Mouse (Mus musculus) liver, postnatal 0 days (tissue): Measurements from ENCODE around the gene Fam83g. TPM values are rescaled to one million over a fixed set of nuclear protein-coding genes. Genes with fewer than 3 reads are reported as not detected.
"Not testable (repeated sequence)": the region's sequence is repeated elsewhere in the genome, so short reads cannot be mapped to it uniquely, and the experiment has no call there.

ENCODE experiments used
- ATAC-seq: fragments of 200-750 bp; cut with Nextera tagmentation; 2 replicates; pipeline ENCODE4 v1.8.0; 2017; ENCODE audit warnings: mild to moderate bottlenecking, moderate library complexity
- DNase-seq: peaks from one replicate; pipeline ENCODE4 v3.0.0-alpha.2; 2016
- H3K27ac ChIP-seq: fragments of 300-500 bp; sonication (generic); 2 replicates; pipeline ENCODE4 v1.5.1; 2014; ENCODE audit warnings: antibody characterized with exemption, moderate library complexity, mild to moderate bottlenecking, low read depth
- H3K27me3 ChIP-seq: fragments of 300-500 bp; sonication (generic); 2 replicates; pipeline ENCODE4 v1.6.1; 2014; ENCODE audit warnings: low read length, control low read depth, mixed read lengths; ENCODE audit not compliant: insufficient read depth
- H3K36me3 ChIP-seq: fragments of 300-500 bp; sonication (generic); replicated peaks from 2 replicates; pipeline ENCODE4 v1.6.1; 2014; ENCODE audit warnings: mild to moderate bottlenecking, control low read depth, low read length, moderate library complexity, mixed read lengths; ENCODE audit not compliant: insufficient read depth
- H3K4me1 ChIP-seq: fragments of 300-500 bp; sonication (generic); 2 replicates; pipeline ENCODE4 v1.6.1; 2014; ENCODE audit warnings: antibody characterized with exemption, mild to moderate bottlenecking, control low read depth; ENCODE audit not compliant: insufficient read depth
- H3K4me2 ChIP-seq: fragments of 300-500 bp; sonication (generic); 2 replicates; pipeline ENCODE4 v1.6.1; 2014; ENCODE audit warnings: low read depth, mild to moderate bottlenecking, low read length, moderate library complexity, mixed read lengths
- H3K4me3 ChIP-seq: fragments of 300-500 bp; sonication (generic); 2 replicates; pipeline ENCODE4 v1.5.1; 2014; ENCODE audit warnings: low read depth, low read length
- H3K9ac ChIP-seq: fragments of 300-500 bp; sonication (generic); replicated peaks from 2 replicates; pipeline ENCODE4 v1.6.1; 2014; ENCODE audit warnings: mild to moderate bottlenecking, moderate library complexity
- H3K9me3 ChIP-seq: fragments of 300-500 bp; sonication (generic); 2 replicates; pipeline ENCODE4 v1.6.1; 2016; ENCODE audit warnings: mild to moderate bottlenecking, control low read depth, low read length, mixed read lengths
- CTCF ChIP-seq: sonication (generic); IDR thresholded peaks from 2 replicates; pipeline ENCODE4 v1.5.1; 2016; ENCODE audit warnings: antibody characterized with exemption, low read depth
- EP300 ChIP-seq: IDR thresholded peaks from 2 replicates; pipeline ENCODE4 v1.6.1; 2016; ENCODE audit warnings: antibody characterized with exemption, low read depth, mild to moderate bottlenecking
- WGBS: fragments of 180-500 bp; shearing (Covaris S2); extraction: QIAGEN DNeasy Blood & Tissue Kit; methylation state at CpG from one replicate; pipeline ENCODE4 v1.1.7; 2014; ENCODE audit not compliant: insufficient replicate concordance; 5-methylcytosine and 5-hydroxymethylcytosine counted together
- polyA plus RNA-seq: library from polyadenylated mRNA; unstranded; fragments of >200 nt; fragmentation: Nextera tagmentation; extraction: Ambion mirVana; gene quantifications from 2 replicates; pipeline ENCODE4 v1.2.1, GENCODE M21; 2015

The Fam83g gene
- polyA plus RNA-seq, 1 experiment from 2014 or later = 2.2 TPM

DNA sequence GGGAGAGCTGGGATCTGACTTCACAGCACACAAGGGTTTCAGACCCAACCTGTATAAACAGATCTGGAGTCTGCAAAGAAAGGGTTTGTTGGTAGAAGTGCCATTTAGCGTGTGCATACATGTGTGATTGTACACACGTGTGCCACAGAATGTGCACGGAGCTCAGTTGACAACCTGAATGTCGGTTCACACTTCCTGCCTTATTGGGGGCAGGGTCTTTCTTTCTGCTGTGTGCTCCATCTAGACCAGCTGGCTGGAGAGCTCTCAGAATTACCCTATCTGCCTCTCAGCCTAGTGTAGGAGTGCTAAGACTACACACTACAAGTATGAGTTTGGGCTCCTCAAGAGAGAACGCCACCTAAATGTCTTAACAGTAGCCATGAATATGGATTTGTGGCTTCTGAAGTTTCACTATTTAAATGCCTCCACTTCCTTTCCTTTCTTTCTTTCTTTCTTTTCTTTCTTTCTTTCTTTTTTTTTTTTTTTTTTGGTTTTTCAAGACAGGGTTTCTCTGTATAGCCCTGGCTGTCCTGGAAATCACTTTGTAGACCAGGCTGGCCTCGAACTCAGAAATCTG is 44.2 kb upstream of the Fam83g start:
- no peak for ATAC-seq
- H3K4me2 ChIP-seq = no peak overlapping the region

DNA sequence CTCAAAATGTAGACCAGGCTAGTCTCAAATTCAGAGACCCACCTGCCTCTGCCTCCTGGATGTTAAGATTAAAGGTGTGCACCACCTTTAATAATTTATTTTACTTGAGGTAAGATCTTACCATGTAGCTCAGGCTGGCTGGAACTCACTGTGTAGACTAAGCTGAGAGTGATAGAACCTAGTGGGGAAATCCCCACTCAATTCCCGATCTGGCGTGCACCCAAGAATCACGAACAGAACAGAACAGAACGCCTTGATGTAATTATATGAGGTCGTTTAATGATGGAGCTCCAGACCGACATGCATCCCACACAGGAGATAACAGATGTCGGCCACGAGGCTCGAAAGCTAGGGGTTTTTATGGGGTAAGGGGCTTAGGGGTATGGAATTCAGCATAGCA is 43.3 kb upstream of the Fam83g start:
- ATAC-seq, H3K4me3 ChIP-seq, H3K9me3 ChIP-seq, H3K4me1 ChIP-seq, H3K36me3 ChIP-seq, DNase-seq, H3K27me3 ChIP-seq, H3K4me2 ChIP-seq, H3K9ac ChIP-seq, H3K27ac ChIP-seq: not testable (repeated sequence)
- 74% methylated on average over 9 of the region's 9 CpGs for WGBS

More for the DNA sequence above, 44.2 kb upstream of the Fam83g start:
- no peak for TF ChIP-seq EP300
- TF ChIP-seq CTCF = no peak
- Histone ChIP-seq H3K4me1 (peaks cover 9% of the 10 kb centered on the region; the same call in 1 of the 2 replicates), H3K9me3 (no peaks in the 10 kb centered on the region), H3K36me3 (no peaks in the 10 kb centered on the region), H3K9ac (no peak overlapping the region), H3K4me3 (no peak overlapping the region), H3K27me3 (0 out of 2 replicates have a peak, but pooled peaks cover 2% of the 10 kb centered on the region), H3K27ac (no peak overlapping the region)
- DNase-seq = no peak
- 79% methylated on average over 6 of the region's 6 CpGs for WGBS

DNA sequence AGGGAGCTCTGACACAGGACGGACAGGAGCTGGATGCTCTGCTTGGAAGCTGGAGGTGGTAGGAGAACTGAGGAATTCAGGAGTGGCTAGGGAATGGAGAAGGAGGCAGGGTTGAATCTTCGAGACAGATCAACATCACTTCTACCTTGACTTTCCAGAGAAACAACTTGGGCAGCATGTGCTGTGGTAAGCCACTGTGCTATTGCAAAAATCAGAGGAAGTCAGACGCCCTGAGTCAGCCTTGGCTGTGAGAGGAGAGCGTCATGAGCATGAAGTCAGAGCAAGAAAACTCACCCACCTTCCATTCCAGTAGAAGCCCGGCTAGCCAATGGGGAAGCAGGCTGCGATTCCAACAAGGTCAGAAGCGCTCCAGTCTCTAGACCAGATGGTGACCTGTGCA is 41.8 kb upstream of the Fam83g start:
- no peak overlapping the region for H3K4me2 ChIP-seq
- no peak for DNase-seq
- no peak overlapping the region for H3K4me3 ChIP-seq
- H3K9ac ChIP-seq = no peak overlapping the region
- TF ChIP-seq EP300 = no peak
- TF ChIP-seq CTCF = no peak
- no peak for ATAC-seq
- peaks cover 9% of the 10 kb centered on the region; the same call in 1 of the 2 replicates for H3K4me1 ChIP-seq
- H3K27me3 ChIP-seq = no peaks in the 10 kb centered on the region
- H3K36me3 ChIP-seq = no peaks in the 10 kb centered on the region
- 51% methylated on average over 7 of the region's 7 CpGs for WGBS
- H3K9me3 ChIP-seq = no peaks in the 10 kb centered on the region
- H3K27ac ChIP-seq = no peak overlapping the region

DNA sequence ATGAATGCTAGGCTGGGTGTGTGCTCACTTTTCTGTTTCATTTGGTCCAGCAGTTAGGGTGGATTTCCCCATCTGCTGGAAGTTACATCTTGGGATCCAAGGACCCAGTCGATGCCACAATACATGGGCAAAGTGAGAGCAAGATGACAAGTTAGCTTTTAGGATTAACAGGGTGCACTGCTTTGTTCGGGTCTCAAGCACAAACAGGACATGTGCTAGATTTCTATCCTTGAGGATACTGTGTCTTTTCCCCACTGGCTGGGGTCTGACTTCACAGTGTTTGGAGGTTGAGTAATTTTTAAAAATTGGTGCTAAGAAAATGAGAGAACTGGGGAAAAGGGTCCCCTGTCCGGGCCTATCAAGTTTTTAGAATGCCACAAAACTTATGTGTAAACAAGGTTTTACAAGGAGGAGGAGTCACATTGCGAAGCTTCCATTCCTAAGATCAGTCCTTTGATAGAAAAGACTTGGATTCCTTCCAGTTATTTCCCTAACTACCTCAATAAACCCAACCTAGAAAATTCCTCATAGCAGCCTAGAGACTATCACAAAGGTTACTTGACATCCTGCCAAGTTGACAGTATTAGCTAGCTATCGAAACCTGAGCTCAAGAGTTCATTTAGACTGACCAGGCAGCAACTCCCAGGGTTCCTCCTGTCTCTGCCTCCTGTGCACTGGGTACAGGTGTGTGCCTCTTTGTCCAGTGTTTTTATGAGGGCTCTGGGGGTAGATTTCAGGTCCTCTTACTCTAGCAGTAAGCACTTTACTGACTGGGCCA is 40.5 kb upstream of the Fam83g start:
- no peak overlapping the region for H3K4me2 ChIP-seq
- no peak overlapping the region for H3K9ac ChIP-seq
- H3K9me3 ChIP-seq = no peaks in the 10 kb centered on the region
- no peaks in the 10 kb centered on the region for H3K27me3 ChIP-seq
- no peak for DNase-seq
- H3K27ac ChIP-seq = no peak overlapping the region
- WGBS = 58% methylated on average over 5 of the region's 5 CpGs
- TF ChIP-seq CTCF (no peak), EP300 (no peak)
- H3K4me3 ChIP-seq = no peak overlapping the region
- H3K4me1 ChIP-seq = peaks cover 14% of the 10 kb centered on the region; the same call in 1 of the 2 replicates
- no peaks in the 10 kb centered on the region for H3K36me3 ChIP-seq
- ATAC-seq = peak; percentile 58

DNA sequence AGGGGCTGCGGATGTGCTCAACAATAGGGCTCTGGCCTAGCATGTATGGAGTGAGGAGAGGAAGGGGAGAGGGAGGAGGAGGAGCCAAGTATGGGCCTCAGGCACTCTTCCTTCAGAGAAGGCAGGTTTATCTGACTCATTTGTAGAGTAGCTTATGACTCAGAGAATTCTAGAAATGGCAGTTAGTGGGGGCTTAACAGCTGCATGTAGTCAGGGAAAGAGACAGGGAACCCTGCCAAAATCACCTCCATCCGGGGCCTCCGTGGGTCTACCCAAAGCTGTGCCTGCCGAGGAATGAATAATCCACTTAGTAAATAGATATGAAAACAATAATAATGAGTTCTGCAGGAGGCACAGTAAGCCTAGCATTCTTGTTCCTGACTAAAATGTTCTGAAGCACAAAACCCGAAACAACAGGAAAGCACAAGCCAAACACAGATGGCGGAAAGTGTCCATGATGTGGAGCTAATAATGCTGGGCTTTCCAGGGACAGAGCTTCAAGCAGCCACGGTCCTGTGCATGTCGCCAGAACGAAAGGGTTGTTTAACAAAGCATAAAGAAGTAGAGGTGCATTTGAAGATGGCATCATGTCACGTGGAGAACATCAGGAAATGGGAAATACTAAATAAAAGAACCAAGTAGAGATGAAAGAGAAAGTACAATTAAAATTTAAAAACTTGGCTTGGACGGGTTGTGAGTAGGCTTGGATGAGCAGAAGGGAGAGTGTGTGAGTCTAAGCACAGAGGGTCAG is 39.1 kb upstream of the Fam83g start:
- H3K27ac ChIP-seq = no peak overlapping the region
- H3K4me2 ChIP-seq = no peak overlapping the region
- peaks cover 11% of the 10 kb centered on the region; the same call in 1 of the 2 replicates for H3K4me1 ChIP-seq
- H3K36me3 ChIP-seq = no peaks in the 10 kb centered on the region
- 71% methylated on average over 11 of the region's 11 CpGs for WGBS
- H3K9me3 ChIP-seq = no peaks in the 10 kb centered on the region
- ATAC-seq (no peak), DNase-seq (no peak)
- no peak overlapping the region for H3K4me3 ChIP-seq
- H3K9ac ChIP-seq = no peak overlapping the region
- no peaks in the 10 kb centered on the region for H3K27me3 ChIP-seq
- TF ChIP-seq CTCF = no peak
- TF ChIP-seq EP300 = no peak

DNA sequence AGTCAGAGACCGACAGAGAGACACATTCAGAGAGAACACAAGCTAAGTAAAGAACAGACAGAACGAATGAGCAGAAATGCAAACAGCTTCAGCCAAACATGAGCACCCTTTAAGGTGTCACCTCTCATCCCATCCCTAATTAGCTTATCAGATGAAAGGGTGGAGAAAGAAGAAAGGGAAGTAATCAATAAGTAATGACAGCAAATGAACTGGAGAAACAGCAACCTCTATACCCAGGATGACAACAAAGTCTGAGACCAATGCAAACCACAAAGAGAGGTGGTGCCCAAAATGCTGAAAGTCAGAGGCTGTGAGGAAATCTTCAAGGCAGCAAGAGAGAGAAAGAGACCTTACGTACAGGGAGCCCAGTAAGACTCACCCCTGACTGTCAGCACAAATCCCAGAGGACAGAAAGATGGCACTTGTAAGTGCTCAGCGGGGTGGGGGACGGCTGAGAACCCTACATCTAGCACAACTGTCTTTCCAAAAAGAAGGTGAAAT is 38.5 kb upstream of the Fam83g start:
- DNase-seq (no peak), ATAC-seq (no peak)
- Histone ChIP-seq H3K27ac (no peak overlapping the region), H3K27me3 (no peaks in the 10 kb centered on the region), H3K9me3 (no peaks in the 10 kb centered on the region), H3K4me3 (no peak overlapping the region), H3K4me2 (no peak overlapping the region), H3K4me1 (peaks cover 11% of the 10 kb centered on the region; the same call in 1 of the 2 replicates), H3K36me3 (no peaks in the 10 kb centered on the region), H3K9ac (no peak overlapping the region)
- TF ChIP-seq CTCF = no peak
- no peak for TF ChIP-seq EP300
- WGBS = 59% methylated on average over 5 of the region's 5 CpGs
